Mouse (Mus musculus): ENCODE measurements around the gene Gm37240. TPM values are rescaled to one million over a fixed set of nuclear protein-coding genes. Genes with fewer than 3 reads are reported as not detected.

Gm37240 gene
- polyA plus RNA-seq, 1 experiment, result 0.91 TPM

GRCm38 (mm10) chr3:85757435-85757834 lies 129.9 kb downstream of the Gm37240 start:
- Histone ChIP-seq H3K27ac (ENCODE audit: insufficient read depth, low read length) (no peak overlapping the region), H3K36me3 (ENCODE audit: control insufficient read depth, insufficient read depth, low read length, poor library complexity, severe bottlenecking) (no peaks in the 10 kb centered on the region), H3K9ac (ENCODE audit: low read depth, poor library complexity, severe bottlenecking) (no peak overlapping the region), H3K9me3 (replicated peaks; ENCODE audit: control insufficient read depth, insufficient read depth, low read length, poor library complexity, severe bottlenecking) (no peaks in the 10 kb centered on the region), H3K4me1 (ENCODE audit: control insufficient read depth, insufficient read depth, low read length) (no peaks in the 10 kb centered on the region), H3K4me3 (ENCODE audit: low read depth, low read length) (no peak overlapping the region), H3K27me3 (ENCODE audit: control insufficient read depth, insufficient read depth, low read length, poor library complexity, severe bottlenecking) (no peaks in the 10 kb centered on the region)
- TF ChIP-seq POLR2A (IDR thresholded peaks at IDR 0.05; ENCODE audit: insufficient read depth, low read length), result no peak
- TF ChIP-seq CTCF (IDR thresholded peaks at IDR 0.05; ENCODE audit: low read depth, low read length), result no peak

- no peaks in the 10 kb centered on the region for H3K9me3 ChIP-seq (replicated peaks; ENCODE audit: control insufficient read depth, insufficient read depth, low read length, poor library complexity, severe bottlenecking)
- TF ChIP-seq EP300 (IDR thresholded peaks at IDR 0.05; ENCODE audit: insufficient read depth, low read depth, low read length), result no peak
- no peak for TF ChIP-seq CTCF (IDR thresholded peaks at IDR 0.05; ENCODE audit: low read depth, low read length)
- TF ChIP-seq POLR2A (IDR thresholded peaks at IDR 0.05; ENCODE audit: insufficient read depth, low read length), result no peak
- no peaks in the 10 kb centered on the region for H3K27me3 ChIP-seq (ENCODE audit: control insufficient read depth, insufficient read depth, low read length, poor library complexity, severe bottlenecking)
- H3K27ac ChIP-seq (ENCODE audit: insufficient read depth, low read length), result no peak overlapping the region
- no peaks in the 10 kb centered on the region for H3K36me3 ChIP-seq (ENCODE audit: control insufficient read depth, insufficient read depth, low read length, poor library complexity, severe bottlenecking)
- no peak overlapping the region for H3K9ac ChIP-seq (ENCODE audit: low read depth, poor library complexity, severe bottlenecking)
- no peaks in the 10 kb centered on the region for H3K4me1 ChIP-seq (ENCODE audit: control insufficient read depth, insufficient read depth, low read length)
- H3K4me3 ChIP-seq (ENCODE audit: low read depth, low read length), result no peak overlapping the region
Measured at GRCm38 (mm10) chr3:85749348-85749747, 138.0 kb downstream of the Gm37240 start.

GRCm38 (mm10) chr3:85748863-85749262 lies 138.5 kb downstream of the Gm37240 start:
- Histone ChIP-seq H3K4me3 (ENCODE audit: low read depth, low read length) (no peak overlapping the region), H3K36me3 (ENCODE audit: control insufficient read depth, insufficient read depth, low read length, poor library complexity, severe bottlenecking) (no peaks in the 10 kb centered on the region), H3K4me1 (ENCODE audit: control insufficient read depth, insufficient read depth, low read length) (no peaks in the 10 kb centered on the region), H3K27me3 (ENCODE audit: control insufficient read depth, insufficient read depth, low read length, poor library complexity, severe bottlenecking) (no peaks in the 10 kb centered on the region), H3K27ac (ENCODE audit: insufficient read depth, low read length) (no peak overlapping the region), H3K9ac (ENCODE audit: low read depth, poor library complexity, severe bottlenecking) (no peak overlapping the region), H3K9me3 (replicated peaks; ENCODE audit: control insufficient read depth, insufficient read depth, low read length, poor library complexity, severe bottlenecking) (no peaks in the 10 kb centered on the region)
- TF ChIP-seq CTCF (IDR thresholded peaks at IDR 0.05; ENCODE audit: low read depth, low read length) (no peak), EP300 (IDR thresholded peaks at IDR 0.05; ENCODE audit: insufficient read depth, low read depth, low read length) (no peak), POLR2A (IDR thresholded peaks at IDR 0.05; ENCODE audit: insufficient read depth, low read length) (no peak)

DNA sequence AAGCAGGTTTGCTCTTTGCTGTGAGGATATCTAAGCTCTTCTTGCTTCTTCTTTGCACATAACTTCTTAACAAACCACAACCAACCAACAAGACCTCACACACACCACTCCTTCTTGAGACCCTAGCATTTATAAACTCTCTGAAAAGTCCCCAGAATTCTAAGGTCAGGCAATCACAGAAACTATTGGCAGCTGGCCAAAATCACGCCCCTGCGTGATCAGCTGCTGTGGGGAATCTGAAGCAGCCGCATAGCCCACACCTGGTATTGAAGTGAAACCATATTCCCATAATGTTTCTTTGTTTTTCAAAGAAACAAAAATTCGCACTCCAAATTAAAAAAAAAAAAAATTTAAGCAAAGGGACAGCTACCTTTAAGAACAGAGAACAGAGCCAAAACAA lies 141.2 kb downstream of the Gm37240 start:
- Histone ChIP-seq H3K9me3 (replicated peaks; ENCODE audit: control insufficient read depth, insufficient read depth, low read length, poor library complexity, severe bottlenecking) (no peaks in the 10 kb centered on the region), H3K9ac (ENCODE audit: low read depth, poor library complexity, severe bottlenecking) (no peak overlapping the region)

GRCm38 (mm10) chr3:85741767-85742166 lies 145.6 kb downstream of the Gm37240 start:
- Histone ChIP-seq H3K27ac (ENCODE audit: insufficient read depth, low read length) (no peak overlapping the region), H3K9me3 (replicated peaks; ENCODE audit: control insufficient read depth, insufficient read depth, low read length, poor library complexity, severe bottlenecking) (no peaks in the 10 kb centered on the region), H3K9ac (ENCODE audit: low read depth, poor library complexity, severe bottlenecking) (no peak overlapping the region), H3K27me3 (ENCODE audit: control insufficient read depth, insufficient read depth, low read length, poor library complexity, severe bottlenecking) (no peaks in the 10 kb centered on the region), H3K36me3 (ENCODE audit: control insufficient read depth, insufficient read depth, low read length, poor library complexity, severe bottlenecking) (no peaks in the 10 kb centered on the region), H3K4me3 (ENCODE audit: low read depth, low read length) (no peak overlapping the region), H3K4me1 (ENCODE audit: control insufficient read depth, insufficient read depth, low read length) (no peaks in the 10 kb centered on the region)
- TF ChIP-seq EP300 (IDR thresholded peaks at IDR 0.05; ENCODE audit: insufficient read depth, low read depth, low read length) (no peak), CTCF (IDR thresholded peaks at IDR 0.05; ENCODE audit: low read depth, low read length) (no peak), POLR2A (IDR thresholded peaks at IDR 0.05; ENCODE audit: insufficient read depth, low read length) (no peak)

More for the DNA sequence above, 141.2 kb downstream of the Gm37240 start:
- no peaks in the 10 kb centered on the region for H3K27me3 ChIP-seq (ENCODE audit: control insufficient read depth, insufficient read depth, low read length, poor library complexity, severe bottlenecking)
- TF ChIP-seq POLR2A (IDR thresholded peaks at IDR 0.05; ENCODE audit: insufficient read depth, low read length) (no peak), EP300 (IDR thresholded peaks at IDR 0.05; ENCODE audit: insufficient read depth, low read depth, low read length) (no peak), CTCF (IDR thresholded peaks at IDR 0.05; ENCODE audit: low read depth, low read length) (no peak)
- H3K36me3 ChIP-seq (ENCODE audit: control insufficient read depth, insufficient read depth, low read length, poor library complexity, severe bottlenecking), result no peaks in the 10 kb centered on the region
- H3K4me3 ChIP-seq (ENCODE audit: low read depth, low read length), result no peak overlapping the region
- no peak overlapping the region for H3K27ac ChIP-seq (ENCODE audit: insufficient read depth, low read length)
- no peaks in the 10 kb centered on the region for H3K4me1 ChIP-seq (ENCODE audit: control insufficient read depth, insufficient read depth, low read length)

- Histone ChIP-seq H3K4me3 (ENCODE audit: low read depth, low read length) (no peak overlapping the region), H3K36me3 (ENCODE audit: control insufficient read depth, insufficient read depth, low read length, poor library complexity, severe bottlenecking) (no peaks in the 10 kb centered on the region), H3K27me3 (ENCODE audit: control insufficient read depth, insufficient read depth, low read length, poor library complexity, severe bottlenecking) (no peaks in the 10 kb centered on the region), H3K9me3 (replicated peaks; ENCODE audit: control insufficient read depth, insufficient read depth, low read length, poor library complexity, severe bottlenecking) (no peaks in the 10 kb centered on the region), H3K4me1 (ENCODE audit: control insufficient read depth, insufficient read depth, low read length) (no peaks in the 10 kb centered on the region), H3K27ac (ENCODE audit: insufficient read depth, low read length) (no peak overlapping the region), H3K9ac (ENCODE audit: low read depth, poor library complexity, severe bottlenecking) (no peak overlapping the region)
- TF ChIP-seq EP300 (IDR thresholded peaks at IDR 0.05; ENCODE audit: insufficient read depth, low read depth, low read length) (no peak), POLR2A (IDR thresholded peaks at IDR 0.05; ENCODE audit: insufficient read depth, low read length) (no peak), CTCF (IDR thresholded peaks at IDR 0.05; ENCODE audit: low read depth, low read length) (no peak)
Measured at GRCm38 (mm10) chr3:85738591-85738990, 148.7 kb downstream of the Gm37240 start.

Data from ES-Bruce4 (cell line).